Mouse (Mus musculus): ENCODE data around the gene 2900026A02Rik.
A peak's percentile ranks its signal among the peaks of the same experiment; 100 is the strongest.

- TF ChIP-seq CTCF (IDR thresholded peaks at IDR 0.05; ENCODE audit: insufficient read depth, low read length): peak; percentile 38; the same call in 1 of the 2 replicates
- no peak for TF ChIP-seq POLR2A (IDR thresholded peaks at IDR 0.05; ENCODE audit: borderline replicate concordance, extremely low read depth, low read depth, low read length)
These were observed 142.3 kb downstream of the 2900026A02Rik start for GRCm38 (mm10) chr5:113078686-113079085.
